In the genomic region with DNA sequence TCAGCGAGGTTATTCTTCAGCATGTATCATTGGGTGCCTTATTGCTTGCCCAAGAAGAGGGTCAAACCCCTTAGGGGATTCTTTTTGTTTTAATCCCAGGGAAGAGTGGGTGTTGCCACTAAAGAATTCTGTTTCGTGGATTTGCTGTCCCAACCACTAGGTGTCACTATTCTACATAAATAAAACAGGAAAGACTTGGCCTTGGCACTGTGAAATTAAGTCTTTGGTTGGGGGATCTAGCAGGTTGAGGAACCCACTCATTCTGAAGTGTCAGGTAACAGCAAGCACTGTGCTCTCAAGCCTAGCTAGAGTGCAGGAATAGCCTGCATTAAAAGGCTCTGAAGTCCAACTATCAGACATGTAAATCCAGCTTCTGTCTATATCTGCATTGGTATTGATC, we compare ENCODE assay signal across 7 mouse cellular contexts.
DNase-seq lines count a peak whose midpoint lies in the region; ATAC-seq lines count a peak whose summit lies in the region.

No protein-coding gene starts in this region.

- peak; percentile 45 to 59 for DNase-seq in left cerebral cortex, postnatal 14 days (ENCODE audit: low spot score in 2 of 2)
- no peak for DNase-seq in left cerebral cortex, postnatal 36 days (ENCODE audit: low spot score in 2 of 2)
- DNase-seq in R1 (ENCODE audit: low read depth, low spot score) = peak; percentile 53
- DNase-seq in layer of hippocampus, adult 9-11 months = peak; percentile 40
- DNase-seq in adrenal gland, postnatal 14 days = no peak
- no peak for DNase-seq in urinary bladder, postnatal 25 days (ENCODE audit: low spot score)

- peak; percentile 45; the same call in 1 of the 2 replicates for ATAC-seq in common myeloid progenitor, adult 5-6 weeks (replicated peaks; ENCODE audit: low read depth, poor library complexity, severe bottlenecking)

- intact Hi-C loops in left cerebral cortex, postnatal 14 days (cut with DNase I) = loop anchor here (5.0 kb wide), 2 partner anchors 653 to 1263 kb away; no protein-coding TSS in a partner anchor
- intact Hi-C loops in left cerebral cortex, postnatal 36 days (cut with DNase I) = loop anchor here (5.0 kb wide), 3 partner anchors 653 to 1263 kb away; no protein-coding TSS in a partner anchor

Comparison
In these comparisons a context has a peak if more than half of its experiments do, and no peak if none do; other contexts are left out.
1. DNase-seq: peak in left cerebral cortex, postnatal 14 days (2 of 2), R1 (single experiment) and layer of hippocampus, adult 9-11 months (single experiment); none in left cerebral cortex, postnatal 36 days (0 of 2), adrenal gland, postnatal 14 days (single experiment) and urinary bladder, postnatal 25 days (single experiment).